Mouse (Mus musculus): ENCODE data around the gene Mbd3.

Mbd3 gene

GRCm38 (mm10) chr10:80395025-80395627 is 4.2 kb downstream of the Mbd3 start:
- no peak for DNase-seq

GRCm38 (mm10) chr10:80392687-80393086 is 6.7 kb downstream of the Mbd3 start:
- no peak for DNase-seq

- no peak for DNase-seq
Observed at GRCm38 (mm10) chr10:80390697-80391096, 8.7 kb downstream of the Mbd3 start.

GRCm38 (mm10) chr10:80389185-80389708 is 10.1 kb downstream of the Mbd3 start:
- DNase-seq: no peak

- DNase-seq: no peak
Observed at GRCm38 (mm10) chr10:80388731-80389130, 10.6 kb downstream of the Mbd3 start.

GRCm38 (mm10) chr10:80387522-80387959 is 11.8 kb downstream of the Mbd3 start, which contains the start of gene Mex3d:
Gene Mex3d, minus strand, starts transcription at chr10:80387659.
- peak; percentile 84 for DNase-seq

GRCm38 (mm10) chr10:80386735-80387471 is 12.4 kb downstream of the Mbd3 start:
- no peak for DNase-seq

- DNase-seq: no peak
Observed at GRCm38 (mm10) chr10:80385811-80386734, 13.3 kb downstream of the Mbd3 start.

- no peak for DNase-seq
Observed at GRCm38 (mm10) chr10:80385310-80385709, 14.0 kb downstream of the Mbd3 start.

GRCm38 (mm10) chr10:80384709-80385108 is 14.6 kb downstream of the Mbd3 start:
- no peak for DNase-seq

- no peak for DNase-seq
Observed at GRCm38 (mm10) chr10:80384115-80384639, 15.2 kb downstream of the Mbd3 start.

GRCm38 (mm10) chr10:80383431-80383830 is 15.9 kb downstream of the Mbd3 start:
- no peak for DNase-seq

GRCm38 (mm10) chr10:80382641-80383365 is 16.5 kb downstream of the Mbd3 start:
- DNase-seq: no peak

- no peak for DNase-seq
Observed at GRCm38 (mm10) chr10:80377716-80378115, 21.6 kb downstream of the Mbd3 start.

- peak; percentile 86 for DNase-seq
Observed at GRCm38 (mm10) chr10:80376160-80376559, 23.2 kb downstream of the Mbd3 start.

GRCm38 (mm10) chr10:80374063-80374462 is 25.3 kb downstream of the Mbd3 start:
- DNase-seq: peak; percentile 85

- no peak for DNase-seq
Observed at GRCm38 (mm10) chr10:80372706-80373105, 26.6 kb downstream of the Mbd3 start.

- DNase-seq: no peak
Observed at GRCm38 (mm10) chr10:80371983-80372382, 27.4 kb downstream of the Mbd3 start.

GRCm38 (mm10) chr10:80371411-80371966 is 27.9 kb downstream of the Mbd3 start:
- DNase-seq: peak; percentile 59

GRCm38 (mm10) chr10:80369995-80370747 is 29.2 kb downstream of the Mbd3 start:
- no peak for DNase-seq

- no peak for DNase-seq
Observed at GRCm38 (mm10) chr10:80368392-80368791, 31.0 kb downstream of the Mbd3 start.

All from cerebellum, adult 11 months (tissue).